In the genomic region with DNA sequence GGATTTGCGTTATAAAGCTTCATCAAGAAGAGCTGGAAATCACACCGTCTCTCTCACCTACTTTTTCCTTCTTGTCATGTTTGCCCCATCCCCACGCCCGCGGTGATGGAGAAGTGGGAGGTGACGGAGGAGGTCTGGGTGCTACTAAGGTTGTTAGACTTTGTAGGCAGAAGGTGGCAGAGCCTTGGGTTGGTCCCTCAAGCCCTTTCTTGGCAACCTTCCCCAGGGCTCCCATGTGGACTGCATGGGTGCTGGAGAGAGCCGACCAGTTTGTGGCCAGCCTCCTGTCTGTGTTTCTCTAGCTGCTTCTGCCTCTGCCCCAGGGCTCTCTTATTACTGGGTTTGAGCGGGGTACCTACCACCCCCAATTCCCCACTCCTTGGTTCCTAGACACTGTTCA, we compare ENCODE assay signal across 26 mouse cellular contexts. TPM values are rescaled to one million over a fixed set of nuclear protein-coding genes. Genes with fewer than 3 reads are reported as not detected.
"Had no signal": no experiment of that assay in that cellular context is flagged by ENCODE, and none has a peak within 500 bp of the region (broad histone marks: within the 10 kb centered on the region; RNA-seq: fewer than 3 reads in every experiment).

No protein-coding gene starts in this region.

- H3K9me3 ChIP-seq: heart, embryonic 13.5 days; heart, embryonic 15.5 days; hindbrain, embryonic 13.5 days; hindbrain, embryonic 15.5 days; kidney, embryonic 15.5 days; limb, embryonic 12.5 days; liver, embryonic 13.5 days; liver, embryonic 15.5 days had no signal

- H3K4me1 ChIP-seq: liver, embryonic 13.5 days; liver, embryonic 15.5 days had no signal

- H3K27ac ChIP-seq: heart, adult 2 months; heart, embryonic 13.5 days; heart, embryonic 15.5 days; hindbrain, embryonic 13.5 days; hindbrain, embryonic 15.5 days; hindbrain, postnatal 0 days; kidney, embryonic 15.5 days; kidney, postnatal 0 days; limb, embryonic 12.5 days; liver, embryonic 13.5 days; liver, embryonic 15.5 days had no signal

- H3K4me3 ChIP-seq: heart, adult 2 months; heart, embryonic 13.5 days; heart, embryonic 15.5 days; hindbrain, embryonic 13.5 days; hindbrain, embryonic 15.5 days; kidney, embryonic 15.5 days; limb, embryonic 12.5 days; liver, embryonic 13.5 days; liver, embryonic 15.5 days had no signal

- H3K27me3 ChIP-seq: liver, embryonic 15.5 days had no signal

- DNase-seq: gastrocnemius, postnatal 14 days; gastrocnemius, postnatal 36 days; heart, adult 11 months; heart, adult 2 months; heart, postnatal 14 days; heart, postnatal 36 days; kidney, adult 11 months; kidney, adult 2 months; kidney, adult 9 months; kidney, postnatal 14 days; kidney, postnatal 36 days; layer of hippocampus, adult 9-11 months; layer of hippocampus, postnatal 36 days; left cerebral cortex, postnatal 4 days; liver; liver, embryonic 13.5 days; liver, postnatal 0 days had no signal

- H3K36me3 ChIP-seq: heart, embryonic 15.5 days; liver, embryonic 15.5 days had no signal

RNA-seq across cellular contexts. Expression of a gene that starts 17.6 kb away (rescaled TPM):
- polyA plus RNA-seq: kidney, postnatal 0 days; limb, embryonic 12.5 days; liver, embryonic 15.5 days; liver, postnatal 0 days had no signal
